Mouse (Mus musculus) kidney, adult 2 months (tissue): ENCODE data around the gene Stk25. TPM values are rescaled to one million over a fixed set of nuclear protein-coding genes. Genes with fewer than 3 reads are reported as not detected.

Source experiments
- DNase-seq: peaks from one replicate; pipeline ENCODE4 v3.0.0; 2021
- H3K27ac ChIP-seq: fragments of 200-500 bp; 2 replicates; pipeline ENCODE4 v1.5.1; 2012; ENCODE audit warnings: low read depth, low read length, control low read depth, inconsistent platforms; ENCODE audit not compliant: insufficient read depth
- H3K27me3 ChIP-seq: fragments of 200-500 bp; replicated peaks from 2 replicates; pipeline ENCODE4 v1.6.1; 2012; ENCODE audit warnings: mild to moderate bottlenecking, moderate library complexity, low read length, inconsistent platforms; ENCODE audit not compliant: control insufficient read depth, insufficient read depth
- H3K36me3 ChIP-seq: fragments of 200-500 bp; 2 replicates; pipeline ENCODE4 v1.6.1; 2012; ENCODE audit warnings: mild to moderate bottlenecking, moderate library complexity, low read length, inconsistent platforms; ENCODE audit not compliant: control insufficient read depth, insufficient read depth
- H3K4me1 ChIP-seq: fragments of 200-500 bp; 2 replicates; pipeline ENCODE4 v1.6.1; 2011; ENCODE audit warnings: low read length; ENCODE audit not compliant: control insufficient read depth, insufficient read depth
- H3K4me3 ChIP-seq: fragments of 200-500 bp; 2 replicates; pipeline ENCODE4 v1.5.1; 2011; ENCODE audit warnings: mild to moderate bottlenecking, low read depth, low read length, control low read depth; ENCODE audit not compliant: insufficient read depth
- CTCF ChIP-seq: fragments of 200-500 bp; conservative IDR thresholded peaks from 2 replicates; pipeline ENCODE4 v1.5.1; 2011; ENCODE audit warnings: low read depth, mild to moderate bottlenecking, control low read depth, low read length, moderate library complexity, mixed read lengths; ENCODE audit not compliant: insufficient read depth, insufficient read length
- POLR2A ChIP-seq: fragments of 200-500 bp; IDR thresholded peaks from one replicate; pipeline ENCODE4 v1.6.1; 2011; ENCODE audit warnings: low read depth, low read length, control low read depth
- WGBS: fragments of 180-500 bp; shearing (Covaris S2); methylation state at CpG from one replicate; pipeline ENCODE4 v1.1.7; 2018; 5-methylcytosine and 5-hydroxymethylcytosine counted together
- polyA plus RNA-seq: library from polyadenylated mRNA; depleted of rRNA; stranded (reverse); fragments of >200 nt; gene quantifications from 2 replicates; pipeline ENCODE4 v1.2.3, GENCODE M21; 2012; rRNA removed

The Stk25 gene
- polyA plus RNA-seq, 1 experiment, result 102 TPM

- Histone ChIP-seq H3K27ac (no peak overlapping the region), H3K27me3 (no peaks in the 10 kb centered on the region), H3K4me1 (no peaks in the 10 kb centered on the region), H3K4me3 (no peak overlapping the region), H3K36me3 (no peaks in the 10 kb centered on the region)
- 96% methylated on average over 12 of the region's 12 CpGs for WGBS
- DNase-seq, result no peak
- TF ChIP-seq CTCF (no peak), POLR2A (no peak)
Measured at GRCm38 (mm10) chr1:93603921-93604320, 54.5 kb downstream of the Stk25 start.

GRCm38 (mm10) chr1:93602911-93603310 is 55.5 kb downstream of the Stk25 start:
- no peaks in the 10 kb centered on the region for H3K4me1 ChIP-seq
- H3K36me3 ChIP-seq, result no peaks in the 10 kb centered on the region
- H3K27ac ChIP-seq, result no peak overlapping the region
- no peaks in the 10 kb centered on the region for H3K27me3 ChIP-seq
- TF ChIP-seq POLR2A, result no peak
- TF ChIP-seq CTCF, result no peak
- no peak overlapping the region for H3K4me3 ChIP-seq
- DNase-seq, result no peak
- 87% methylated on average over 4 of the region's 4 CpGs for WGBS

GRCm38 (mm10) chr1:93595916-93596315 is 62.5 kb downstream of the Stk25 start:
- Histone ChIP-seq H3K27ac (no peak overlapping the region), H3K36me3 (no peaks in the 10 kb centered on the region), H3K27me3 (no peaks in the 10 kb centered on the region), H3K4me3 (no peak overlapping the region), H3K4me1 (peaks cover 3% of the 10 kb centered on the region; the same call in 1 of the 2 replicates)
- DNase-seq, result no peak
- TF ChIP-seq POLR2A, result no peak
- TF ChIP-seq CTCF, result no peak
- 86% methylated on average over 6 of the region's 6 CpGs for WGBS

GRCm38 (mm10) chr1:93593960-93594359 is 64.5 kb downstream of the Stk25 start:
- H3K36me3 ChIP-seq, result no peaks in the 10 kb centered on the region
- DNase-seq, result no peak
- TF ChIP-seq CTCF, result no peak
- no peak for TF ChIP-seq POLR2A
- H3K4me1 ChIP-seq, result peaks cover 6% of the 10 kb centered on the region; the same call in 1 of the 2 replicates
- H3K4me3 ChIP-seq, result no peak overlapping the region
- no peak overlapping the region for H3K27ac ChIP-seq
- H3K27me3 ChIP-seq, result no peaks in the 10 kb centered on the region

- peaks cover 7% of the 10 kb centered on the region for H3K4me1 ChIP-seq
- H3K27ac ChIP-seq, result peak overlapping the region; percentile 58
- WGBS, result 42% methylated on average over 3 of the region's 3 CpGs
- DNase-seq, result peak; percentile 61
- TF ChIP-seq POLR2A (no peak), CTCF (no peak)
- no peaks in the 10 kb centered on the region for H3K27me3 ChIP-seq
- H3K4me3 ChIP-seq, result no peak overlapping the region
- H3K36me3 ChIP-seq, result no peaks in the 10 kb centered on the region
Measured at GRCm38 (mm10) chr1:93588346-93588745, 70.1 kb downstream of the Stk25 start.

- H3K4me3 ChIP-seq, result no peak overlapping the region
- no peaks in the 10 kb centered on the region for H3K36me3 ChIP-seq
- DNase-seq, result no peak
- H3K27ac ChIP-seq, result no peak overlapping the region
- no peak for TF ChIP-seq CTCF
- no peak for TF ChIP-seq POLR2A
- WGBS, result 95% methylated on average over 7 of the region's 7 CpGs
- H3K4me1 ChIP-seq, result peaks cover 3% of the 10 kb centered on the region; the same call in 1 of the 2 replicates
- H3K27me3 ChIP-seq, result no peaks in the 10 kb centered on the region
Measured at GRCm38 (mm10) chr1:93581545-93581944, 76.9 kb downstream of the Stk25 start.

GRCm38 (mm10) chr1:93577861-93578260 is 80.6 kb downstream of the Stk25 start:
- Histone ChIP-seq H3K4me3 (no peak overlapping the region), H3K27ac (no peak overlapping the region), H3K27me3 (no peaks in the 10 kb centered on the region), H3K4me1 (no peaks in the 10 kb centered on the region), H3K36me3 (no peaks in the 10 kb centered on the region)
- TF ChIP-seq POLR2A, result no peak
- no peak for TF ChIP-seq CTCF
- no peak for DNase-seq
- WGBS, result 73% methylated on average over 4 of the region's 4 CpGs

- no peaks in the 10 kb centered on the region for H3K36me3 ChIP-seq
- WGBS, result 88% methylated on average over 3 of the region's 3 CpGs
- no peak for DNase-seq
- no peak for TF ChIP-seq POLR2A
- TF ChIP-seq CTCF, result no peak
- no peak overlapping the region for H3K4me3 ChIP-seq
- no peaks in the 10 kb centered on the region for H3K4me1 ChIP-seq
- H3K27ac ChIP-seq, result no peak overlapping the region
- H3K27me3 ChIP-seq, result no peaks in the 10 kb centered on the region
Measured at GRCm38 (mm10) chr1:93577066-93577465, 81.4 kb downstream of the Stk25 start.

Other genes with a start within 250 kb of the Stk25 start
- gene Hdlbp, start 179.8 kb downstream of the Stk25 start, polyA plus RNA-seq, result 95.0 and 97.8 TPM in 2 replicates
- gene Farp2, start 146.6 kb downstream of the Stk25 start, polyA plus RNA-seq, result 10.4 and 12.5 TPM in 2 replicates
- 55.9 and 62.3 TPM in 2 replicates for gene Bok, start 27.0 kb upstream of the Stk25 start, polyA plus RNA-seq
- 43.7 and 46.3 TPM in 2 replicates for gene Atg4b, start 92.8 kb upstream of the Stk25 start, polyA plus RNA-seq
- gene Thap4, start 96.2 kb upstream of the Stk25 start, polyA plus RNA-seq, result 181 and 226 TPM in 2 replicates
- gene Dtymk, start 143.3 kb upstream of the Stk25 start, polyA plus RNA-seq, result 34.7 and 36.7 TPM in 2 replicates
- 6.0 and 6.4 TPM in 2 replicates for gene Ing5, start 145.3 kb upstream of the Stk25 start, polyA plus RNA-seq
- gene D2hgdh, start 166.2 kb upstream of the Stk25 start, polyA plus RNA-seq, result 39.4 and 44.1 TPM in 2 replicates
- gene Gal3st2, start 202.6 kb upstream of the Stk25 start, polyA plus RNA-seq, result 0.08 and 0.19 TPM in 2 replicates